Mouse (Mus musculus) lung, embryonic 16.5 days (tissue): ENCODE data around the gene Sppl3. TPM values are rescaled to one million over a fixed set of nuclear protein-coding genes. Genes with fewer than 3 reads are reported as not detected.

Experiments used
- ATAC-seq: fragments of 200-750 bp; cut with Nextera tagmentation; 2 replicates; pipeline ENCODE4 v1.8.0; 2017; ENCODE audit warnings: low read depth, mild to moderate bottlenecking, moderate library complexity
- H3K27ac ChIP-seq: fragments of 300-500 bp; sonication (generic); 2 replicates; pipeline ENCODE4 v1.5.1; 2014; ENCODE audit warnings: mild to moderate bottlenecking, control low read depth, low read length
- H3K27me3 ChIP-seq: fragments of 300-500 bp; sonication (generic); 2 replicates; pipeline ENCODE4 v1.6.1; 2014; ENCODE audit warnings: low read depth, low read length, mixed read lengths; ENCODE audit not compliant: control insufficient read depth, insufficient read depth
- H3K36me3 ChIP-seq: fragments of 300-500 bp; sonication (generic); 2 replicates; pipeline ENCODE4 v1.6.1; 2014; ENCODE audit warnings: low read length; ENCODE audit not compliant: control insufficient read depth, insufficient read depth
- H3K4me1 ChIP-seq: fragments of 300-500 bp; sonication (generic); replicated peaks from 2 replicates; pipeline ENCODE4 v1.6.1; 2014; ENCODE audit warnings: low read length, mixed read lengths; ENCODE audit not compliant: control insufficient read depth, insufficient read depth
- H3K4me2 ChIP-seq: fragments of 300-500 bp; sonication (generic); 2 replicates; pipeline ENCODE4 v1.6.1; 2014; ENCODE audit warnings: low read depth, low read length, control low read depth
- H3K4me3 ChIP-seq: fragments of 300-500 bp; sonication (generic); 2 replicates; pipeline ENCODE4 v1.5.1; 2014; ENCODE audit warnings: mild to moderate bottlenecking, low read length, control low read depth
- H3K9ac ChIP-seq: fragments of 300-500 bp; sonication (generic); 2 replicates; pipeline ENCODE4 v1.6.1; 2014; ENCODE audit warnings: low read length, control low read depth
- H3K9me3 ChIP-seq: fragments of 300-500 bp; sonication (generic); 2 replicates; pipeline ENCODE4 v1.6.1; 2016; ENCODE audit warnings: low read length; ENCODE audit not compliant: control insufficient read depth
- WGBS: fragments of 180-500 bp; shearing (Covaris S2); extraction: QIAGEN DNeasy Blood & Tissue Kit; methylation state at CpG from one replicate; pipeline ENCODE4 v1.1.7; 2014; 5-methylcytosine and 5-hydroxymethylcytosine counted together
- polyA plus RNA-seq: library from polyadenylated mRNA; unstranded; fragments of >200 nt; fragmentation: Nextera tagmentation; extraction: Ambion mirVana; gene quantifications from 2 replicates; pipeline ENCODE4 v1.2.1, GENCODE M21; 2015

Sppl3 gene
- polyA plus RNA-seq, 1 experiment from 2014 or later: 9.6 TPM

DNA sequence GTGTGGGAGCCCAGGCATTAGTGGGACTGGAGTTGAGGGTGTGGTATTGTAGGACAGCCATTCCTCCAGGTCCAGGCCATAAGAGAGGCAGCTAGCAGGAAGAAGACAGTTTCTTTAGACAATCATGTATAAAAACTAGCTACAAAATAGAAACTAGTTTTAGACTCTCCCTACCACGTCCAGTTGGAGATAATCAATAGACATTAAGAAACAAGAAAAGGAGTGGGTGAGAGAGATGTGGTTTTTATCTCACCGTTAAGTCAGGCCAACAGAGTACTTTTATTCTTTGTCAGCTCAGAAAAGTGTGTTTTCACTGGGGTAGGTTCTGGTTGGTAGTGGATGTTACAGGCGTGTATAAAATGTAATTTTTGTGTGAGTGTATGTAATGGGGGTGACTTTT is 50.0 kb downstream of the Sppl3 start:
- peaks cover 5% of the 10 kb centered on the region for H3K36me3 ChIP-seq
- H3K4me3 ChIP-seq: no peak overlapping the region
- H3K27ac ChIP-seq: no peak overlapping the region
- no peaks in the 10 kb centered on the region for H3K9me3 ChIP-seq
- no peak for ATAC-seq
- no peak overlapping the region for H3K9ac ChIP-seq
- WGBS: 84% methylated on average over 3 of the region's 3 CpGs
- H3K27me3 ChIP-seq: no peaks in the 10 kb centered on the region
- H3K4me2 ChIP-seq: no peak overlapping the region
- no peaks in the 10 kb centered on the region for H3K4me1 ChIP-seq

DNA sequence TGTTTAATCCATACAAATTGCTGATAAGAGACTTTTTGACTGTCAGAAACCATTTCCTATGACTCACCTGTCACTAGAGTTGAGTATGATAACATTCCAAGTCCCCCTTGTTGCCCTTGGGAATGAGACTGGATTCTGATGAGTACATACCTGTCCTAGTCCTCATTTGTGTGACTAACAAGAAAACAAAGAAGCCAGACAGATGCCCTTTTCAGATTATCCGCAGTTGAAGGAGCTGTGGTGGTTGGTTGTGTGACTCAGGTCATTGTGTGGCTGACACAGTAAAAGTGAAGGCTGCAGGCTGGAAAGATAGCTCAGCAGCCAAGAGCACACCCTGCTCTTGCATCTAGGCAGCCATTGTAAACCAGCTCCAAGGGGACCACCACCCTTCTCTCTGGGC is 51.6 kb downstream of the Sppl3 start:
- Histone ChIP-seq H3K36me3 (peaks cover 5% of the 10 kb centered on the region), H3K27me3 (no peaks in the 10 kb centered on the region), H3K27ac (no peak overlapping the region), H3K9me3 (no peaks in the 10 kb centered on the region), H3K9ac (no peak overlapping the region), H3K4me1 (0 out of 2 replicates have a peak, but pooled peaks cover 2% of the 10 kb centered on the region), H3K4me2 (no peak overlapping the region), H3K4me3 (no peak overlapping the region)
- WGBS: 90% methylated on average over 1 of the region's 1 CpGs
- ATAC-seq: no peak

DNA sequence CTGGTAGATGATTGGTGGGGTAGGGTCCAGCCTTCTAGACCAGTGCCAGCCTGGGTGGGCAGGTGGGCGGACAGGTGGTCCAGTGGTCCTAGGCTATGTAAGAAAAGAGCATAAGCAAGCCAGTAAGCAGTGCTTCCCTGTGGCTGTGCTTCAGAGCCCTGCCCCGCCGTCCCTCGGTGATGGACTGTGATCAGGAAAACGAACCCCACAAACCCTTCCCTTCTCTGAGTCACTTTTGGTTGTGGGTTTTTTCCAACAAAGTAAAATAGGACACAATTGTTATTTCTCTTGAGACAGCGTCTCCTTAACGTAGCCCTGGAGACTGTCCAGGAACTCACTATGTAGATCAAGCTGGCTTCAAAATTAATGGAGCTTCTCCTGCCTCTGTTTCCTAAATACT is 52.5 kb downstream of the Sppl3 start:
- H3K4me2 ChIP-seq: no peak overlapping the region
- H3K4me1 ChIP-seq: 0 out of 2 replicates have a peak, but pooled peaks cover 2% of the 10 kb centered on the region
- no peak overlapping the region for H3K4me3 ChIP-seq
- peaks cover 5% of the 10 kb centered on the region for H3K36me3 ChIP-seq
- WGBS: 85% methylated on average over 7 of the region's 7 CpGs
- no peak overlapping the region for H3K27ac ChIP-seq
- ATAC-seq: no peak
- no peaks in the 10 kb centered on the region for H3K9me3 ChIP-seq
- H3K9ac ChIP-seq: no peak overlapping the region
- H3K27me3 ChIP-seq: no peaks in the 10 kb centered on the region

DNA sequence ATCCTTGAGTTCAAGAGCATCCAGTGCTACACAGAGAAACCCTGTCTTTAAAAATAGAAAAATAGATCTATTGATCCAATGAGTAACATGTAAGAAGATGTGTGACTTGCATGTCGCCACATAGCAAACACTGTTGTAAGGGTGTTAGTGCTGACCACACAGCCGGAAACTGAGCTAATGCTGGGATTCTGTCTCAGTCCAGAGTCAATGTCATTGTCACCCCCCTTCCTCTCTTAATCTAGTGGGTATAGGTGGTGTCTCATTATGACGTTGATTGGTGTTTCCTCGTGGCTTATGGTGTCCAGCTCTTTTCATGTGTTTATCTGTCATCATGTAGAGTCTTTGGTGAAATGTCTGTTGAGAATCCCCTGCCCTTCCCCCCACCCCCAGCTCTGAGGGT is 55.3 kb downstream of the Sppl3 start:
- ATAC-seq: no peak
- H3K4me3 ChIP-seq: no peak overlapping the region
- no peaks in the 10 kb centered on the region for H3K9me3 ChIP-seq
- no peak overlapping the region for H3K4me2 ChIP-seq
- no peaks in the 10 kb centered on the region for H3K27me3 ChIP-seq
- no peak overlapping the region for H3K27ac ChIP-seq
- H3K9ac ChIP-seq: no peak overlapping the region
- WGBS: 53% methylated on average over 4 of the region's 4 CpGs
- peaks cover 5% of the 10 kb centered on the region for H3K36me3 ChIP-seq
- H3K4me1 ChIP-seq: peaks cover 4% of the 10 kb centered on the region; the same call in 1 of the 2 replicates

- Histone ChIP-seq H3K4me1 (peaks cover 17% of the 10 kb centered on the region), H3K27me3 (no peaks in the 10 kb centered on the region), H3K36me3 (no peaks in the 10 kb centered on the region), H3K9ac (no peak overlapping the region), H3K4me3 (no peak overlapping the region), H3K27ac (no peak overlapping the region), H3K4me2 (no peak overlapping the region), H3K9me3 (no peaks in the 10 kb centered on the region)
- ATAC-seq: no peak
- WGBS: 87% methylated on average over 11 of the region's 11 CpGs
Measured at GRCm38 (mm10) chr5:115068671-115069421, 57.9 kb downstream of the Sppl3 start.

- H3K4me2 ChIP-seq: no peak overlapping the region
- no peak overlapping the region for H3K4me3 ChIP-seq
- ATAC-seq: no peak
- H3K9me3 ChIP-seq: no peaks in the 10 kb centered on the region
- no peak overlapping the region for H3K9ac ChIP-seq
- 71% methylated on average over 3 of the region's 3 CpGs for WGBS
- H3K27ac ChIP-seq: no peak overlapping the region
- H3K27me3 ChIP-seq: no peaks in the 10 kb centered on the region
- no peaks in the 10 kb centered on the region; the same call in 1 of the 2 replicates for H3K36me3 ChIP-seq
- H3K4me1 ChIP-seq: peaks cover 17% of the 10 kb centered on the region
Measured at GRCm38 (mm10) chr5:115069611-115070010, 58.7 kb downstream of the Sppl3 start.

DNA sequence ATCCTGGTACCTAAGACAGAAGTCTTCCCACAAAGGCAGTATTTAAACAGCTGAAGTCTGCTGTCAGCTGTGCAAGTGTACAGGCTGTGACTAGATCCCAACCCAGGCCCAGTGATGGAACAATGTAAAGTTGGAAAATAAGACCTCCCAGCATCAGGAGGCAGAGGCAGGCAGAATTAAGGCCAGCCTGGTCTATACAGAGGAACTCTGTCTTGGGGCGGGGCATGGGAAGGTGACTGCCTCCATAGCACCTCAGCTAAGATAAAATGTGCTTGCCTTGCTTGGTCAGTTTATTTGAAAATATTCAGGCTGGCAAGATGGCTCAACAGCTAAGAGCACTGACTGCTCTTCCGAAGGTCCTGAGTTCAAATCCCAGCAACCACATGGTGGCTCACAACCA is 59.5 kb downstream of the Sppl3 start:
- no peak for ATAC-seq

GRCm38 (mm10) chr5:115071096-115071901 is 60.4 kb downstream of the Sppl3 start:
- no peak overlapping the region; the same call in 1 of the 2 replicates for H3K27ac ChIP-seq
- no peaks in the 10 kb centered on the region for H3K9me3 ChIP-seq
- WGBS: 83% methylated on average over 11 of the region's 11 CpGs
- H3K36me3 ChIP-seq: peaks cover 7% of the 10 kb centered on the region
- H3K9ac ChIP-seq: no peak overlapping the region
- H3K4me1 ChIP-seq: peaks cover 15% of the 10 kb centered on the region
- H3K27me3 ChIP-seq: no peaks in the 10 kb centered on the region
- no peak overlapping the region for H3K4me3 ChIP-seq
- no peak overlapping the region for H3K4me2 ChIP-seq
- no peak for ATAC-seq

More for the DNA sequence above, 59.5 kb downstream of the Sppl3 start:
- no peak overlapping the region for H3K27ac ChIP-seq
- no peak overlapping the region for H3K9ac ChIP-seq
- 97% methylated on average over 2 of the region's 2 CpGs for WGBS
- peaks cover 17% of the 10 kb centered on the region for H3K4me1 ChIP-seq
- H3K9me3 ChIP-seq: no peaks in the 10 kb centered on the region
- no peaks in the 10 kb centered on the region for H3K27me3 ChIP-seq
- H3K36me3 ChIP-seq: peaks cover 3% of the 10 kb centered on the region
- no peak overlapping the region for H3K4me2 ChIP-seq
- no peak overlapping the region for H3K4me3 ChIP-seq

GRCm38 (mm10) chr5:115072143-115072542 is 61.2 kb downstream of the Sppl3 start:
- H3K4me1 ChIP-seq: peaks cover 15% of the 10 kb centered on the region
- H3K27me3 ChIP-seq: no peaks in the 10 kb centered on the region
- H3K4me3 ChIP-seq: no peak overlapping the region
- no peak overlapping the region for H3K27ac ChIP-seq
- H3K9ac ChIP-seq: no peak overlapping the region
- ATAC-seq: peak; percentile 67
- WGBS: 65% methylated on average over 7 of the region's 7 CpGs
- H3K36me3 ChIP-seq: peaks cover 7% of the 10 kb centered on the region
- H3K9me3 ChIP-seq: no peaks in the 10 kb centered on the region
- H3K4me2 ChIP-seq: no peak overlapping the region
